Mouse (Mus musculus) intestine, embryonic 16.5 days (tissue): ENCODE results near the gene Spaar. TPM values are rescaled to one million over a fixed set of nuclear protein-coding genes. Genes with fewer than 3 reads are reported as not detected.

Source experiments
- ATAC-seq: fragments of 200-750 bp; cut with Nextera tagmentation; 2 replicates; pipeline ENCODE4 v1.8.0; 2017; ENCODE audit warnings: moderate TSS enrichment, moderate library complexity
- H3K27ac ChIP-seq: fragments of 300-500 bp; sonication (generic); 2 replicates; pipeline ENCODE4 v1.5.1; 2014; ENCODE audit warnings: mild to moderate bottlenecking, low read length
- H3K27me3 ChIP-seq: fragments of 300-500 bp; sonication (generic); replicated peaks from 2 replicates; pipeline ENCODE4 v1.6.1; 2014; ENCODE audit warnings: low read length, control low read depth, mixed read lengths; ENCODE audit not compliant: control insufficient read depth, insufficient read depth
- H3K36me3 ChIP-seq: fragments of 300-500 bp; sonication (generic); 2 replicates; pipeline ENCODE4 v1.6.1; 2014; ENCODE audit warnings: low read length, control low read depth; ENCODE audit not compliant: control insufficient read depth, insufficient read depth
- H3K4me1 ChIP-seq: fragments of 300-500 bp; sonication (generic); 2 replicates; pipeline ENCODE4 v1.6.1; 2014; ENCODE audit warnings: low read length, control low read depth, mixed read lengths; ENCODE audit not compliant: control insufficient read depth, insufficient read depth
- H3K4me2 ChIP-seq: fragments of 300-500 bp; sonication (generic); 2 replicates; pipeline ENCODE4 v1.6.1; 2014; ENCODE audit warnings: low read depth, low read length, control low read depth
- H3K4me3 ChIP-seq: fragments of 300-500 bp; sonication (generic); 2 replicates; pipeline ENCODE4 v1.5.1; 2014; ENCODE audit warnings: mild to moderate bottlenecking, low read length
- H3K9ac ChIP-seq: fragments of 300-500 bp; sonication (generic); 2 replicates; pipeline ENCODE4 v1.6.1; 2014; ENCODE audit warnings: low read depth, low read length
- H3K9me3 ChIP-seq: fragments of 300-500 bp; sonication (generic); 2 replicates; pipeline ENCODE4 v1.6.1; 2016; ENCODE audit warnings: low read length, control low read depth; ENCODE audit not compliant: control insufficient read depth
- WGBS: fragments of 180-500 bp; shearing (Covaris S2); extraction: QIAGEN DNeasy Blood & Tissue Kit; methylation state at CpG from one replicate; pipeline ENCODE4 v1.1.7; 2014; 5-methylcytosine and 5-hydroxymethylcytosine counted together
- polyA plus RNA-seq: library from polyadenylated mRNA; unstranded; fragments of >200 nt; fragmentation: Nextera tagmentation; extraction: Ambion mirVana; gene quantifications from 2 replicates; pipeline ENCODE4 v1.2.1, GENCODE M21; 2015

Gene Spaar
- polyA plus RNA-seq, result 0.12 and 0.15 TPM in 2 replicates

GRCm38 (mm10) chr4:43729794-43730550, at the start of gene Spaar:
Spaar (plus strand) TSS chr4:43730034.
- Histone ChIP-seq H3K9me3 (no peaks in the 10 kb centered on the region), H3K4me3 (no peak within 1 kb of the TSS), H3K27ac (peak within 1 kb of the TSS; percentile 85), H3K9ac (no peak within 1 kb of the TSS), H3K4me1 (peaks cover 42% of the 10 kb centered on the region), H3K4me2 (no peak within 1 kb of the TSS), H3K27me3 (no peaks in the 10 kb centered on the region), H3K36me3 (no peaks in the 10 kb centered on the region)
- 49% methylated on average over 14 of the region's 14 CpGs for WGBS
- ATAC-seq, result no peak

GRCm38 (mm10) chr4:43690021-43690420, 39.8 kb upstream of the Spaar start:
- H3K4me3 ChIP-seq, result no peak overlapping the region
- H3K9me3 ChIP-seq, result no peaks in the 10 kb centered on the region
- ATAC-seq, result no peak
- H3K27ac ChIP-seq, result no peak overlapping the region
- H3K4me1 ChIP-seq, result no peaks in the 10 kb centered on the region; the same call in 1 of the 2 replicates
- WGBS, result 92% methylated on average over 17 of the region's 17 CpGs
- H3K4me2 ChIP-seq, result no peak overlapping the region
- no peak overlapping the region for H3K9ac ChIP-seq
- H3K36me3 ChIP-seq, result no peaks in the 10 kb centered on the region
- no peaks in the 10 kb centered on the region for H3K27me3 ChIP-seq

- no peak for ATAC-seq
- Histone ChIP-seq H3K27me3 (no peaks in the 10 kb centered on the region), H3K4me2 (no peak overlapping the region), H3K4me3 (no peak overlapping the region), H3K9ac (no peak overlapping the region), H3K36me3 (no peaks in the 10 kb centered on the region), H3K27ac (no peak overlapping the region), H3K4me1 (peaks cover 7% of the 10 kb centered on the region; the same call in 1 of the 2 replicates), H3K9me3 (no peaks in the 10 kb centered on the region)
- 80% methylated on average over 5 of the region's 5 CpGs for WGBS
These were observed 38.8 kb upstream of the Spaar start for GRCm38 (mm10) chr4:43691026-43691425.

- H3K9me3 ChIP-seq, result no peaks in the 10 kb centered on the region
- no peak overlapping the region for H3K4me2 ChIP-seq
- no peak overlapping the region for H3K9ac ChIP-seq
- peaks cover 7% of the 10 kb centered on the region; the same call in 1 of the 2 replicates for H3K4me1 ChIP-seq
- H3K27ac ChIP-seq, result no peak overlapping the region
- no peak for ATAC-seq
- H3K27me3 ChIP-seq, result no peaks in the 10 kb centered on the region
- WGBS, result 68% methylated on average over 5 of the region's 5 CpGs
- H3K4me3 ChIP-seq, result no peak overlapping the region
- no peaks in the 10 kb centered on the region for H3K36me3 ChIP-seq
These were observed 36.0 kb upstream of the Spaar start for GRCm38 (mm10) chr4:43693806-43694241.

GRCm38 (mm10) chr4:43694439-43695248, 35.2 kb upstream of the Spaar start:
- Histone ChIP-seq H3K4me1 (peaks cover 7% of the 10 kb centered on the region; the same call in 1 of the 2 replicates), H3K4me2 (no peak overlapping the region), H3K4me3 (no peak overlapping the region), H3K9me3 (no peaks in the 10 kb centered on the region), H3K9ac (no peak overlapping the region), H3K36me3 (no peaks in the 10 kb centered on the region), H3K27me3 (no peaks in the 10 kb centered on the region), H3K27ac (no peak overlapping the region)
- WGBS, result 88% methylated on average over 1 of the region's 1 CpGs
- ATAC-seq, result no peak; the same call in 1 of the 2 replicates

GRCm38 (mm10) chr4:43695249-43695671, 34.6 kb upstream of the Spaar start:
- no peak overlapping the region for H3K27ac ChIP-seq
- H3K4me1 ChIP-seq, result peaks cover 7% of the 10 kb centered on the region; the same call in 1 of the 2 replicates
- peak; percentile 81 for ATAC-seq
- H3K9ac ChIP-seq, result no peak overlapping the region
- H3K9me3 ChIP-seq, result no peaks in the 10 kb centered on the region
- WGBS, result 23% methylated on average over 9 of the region's 9 CpGs
- H3K36me3 ChIP-seq, result no peaks in the 10 kb centered on the region
- H3K4me2 ChIP-seq, result no peak overlapping the region
- H3K4me3 ChIP-seq, result no peak overlapping the region
- H3K27me3 ChIP-seq, result no peaks in the 10 kb centered on the region

- Histone ChIP-seq H3K9me3 (no peaks in the 10 kb centered on the region), H3K4me2 (no peak overlapping the region), H3K27me3 (no peaks in the 10 kb centered on the region), H3K36me3 (no peaks in the 10 kb centered on the region), H3K27ac (no peak overlapping the region), H3K4me1 (peaks cover 7% of the 10 kb centered on the region; the same call in 1 of the 2 replicates), H3K9ac (no peak overlapping the region), H3K4me3 (no peak overlapping the region)
- 90% methylated on average over 13 of the region's 13 CpGs for WGBS
- ATAC-seq, result no peak
These were observed 33.3 kb upstream of the Spaar start for GRCm38 (mm10) chr4:43696561-43696960.

- ATAC-seq, result no peak
- WGBS, result 78% methylated on average over 6 of the region's 6 CpGs
- no peaks in the 10 kb centered on the region for H3K9me3 ChIP-seq
- no peak within 1 kb of the TSS for H3K27ac ChIP-seq
- H3K36me3 ChIP-seq, result no peaks in the 10 kb centered on the region
- no peaks in the 10 kb centered on the region for H3K27me3 ChIP-seq
- 0 out of 2 replicates have a peak, but pooled peaks cover under 1% of the 10 kb centered on the region for H3K4me1 ChIP-seq
- no peak within 1 kb of the TSS for H3K9ac ChIP-seq
- H3K4me3 ChIP-seq, result no peak within 1 kb of the TSS
- H3K4me2 ChIP-seq, result no peak within 1 kb of the TSS
These were observed 29.1 kb upstream of the Spaar start, which contains the start of gene Olfr70 for GRCm38 (mm10) chr4:43700707-43701106. Olfr70 (minus strand) TSS chr4:43700807.

- ATAC-seq, result no peak
- Histone ChIP-seq H3K27ac (no peak overlapping the region), H3K9ac (no peak overlapping the region), H3K9me3 (no peaks in the 10 kb centered on the region), H3K4me2 (no peak overlapping the region), H3K36me3 (no peaks in the 10 kb centered on the region), H3K27me3 (no peaks in the 10 kb centered on the region), H3K4me3 (no peak overlapping the region), H3K4me1 (no peaks in the 10 kb centered on the region)
- WGBS, result 72% methylated on average over 6 of the region's 6 CpGs
These were observed 26.4 kb upstream of the Spaar start for GRCm38 (mm10) chr4:43703439-43703838.
